Mouse (Mus musculus) ovary, adult 10 weeks (tissue): ENCODE data around the gene Tmbim6. TPM values are rescaled to one million over a fixed set of nuclear protein-coding genes. Genes with fewer than 3 reads are reported as not detected.

Experiments used
- polyA plus RNA-seq: library from polyadenylated mRNA; stranded (reverse); fragments of 350-450 nt; fragmentation: Illumina TruSeq; extraction: RNeasy Lipid Tissue Mini Kit (QIAGEN cat#74804); gene quantifications from one replicate; pipeline ENCODE4 v1.2.3, GENCODE M21; 2014

Gene Tmbim6
- 170 TPM for polyA plus RNA-seq

GRCm38 (mm10) chr15:99392486-99393385 is at the start of gene Tmbim6:
Tmbim6 (plus strand) TSS chr15:99392882.

GRCm38 (mm10) chr15:99370259-99370691 is 22.4 kb upstream of the Tmbim6 start, which contains the start of gene Fmnl3:
Fmnl3 (minus strand) TSS chr15:99370482.

GRCm38 (mm10) chr15:99457606-99458401 is 65.1 kb downstream of the Tmbim6 start, which contains the start of gene Nckap5l:
Nckap5l (minus strand) TSS chr15:99457748.

Other genes starting within 250 kb of the Tmbim6 start
- gene Kcnh3, start 168.0 kb upstream of the Tmbim6 start, polyA plus RNA-seq = not detected
- not detected for gene Mcrs1, start 140.9 kb upstream of the Tmbim6 start, polyA plus RNA-seq
- 4.0 TPM for gene Prpf40b, start 97.8 kb upstream of the Tmbim6 start, polyA plus RNA-seq
- gene Fam186b, start 97.0 kb upstream of the Tmbim6 start, polyA plus RNA-seq = 0.29 TPM
- gene Fmnl3, start 22.4 kb upstream of the Tmbim6 start, polyA plus RNA-seq = 4.4 TPM
- not detected for gene Nckap5l, start 64.9 kb downstream of the Tmbim6 start, polyA plus RNA-seq
- gene Bcdin3d, start 81.8 kb downstream of the Tmbim6 start, polyA plus RNA-seq = 1.1 TPM
- not detected for gene Faim2, start 135.3 kb downstream of the Tmbim6 start, polyA plus RNA-seq
- gene Aqp2, start 186.2 kb downstream of the Tmbim6 start, polyA plus RNA-seq = not detected
- gene Aqp5, start 197.9 kb downstream of the Tmbim6 start, polyA plus RNA-seq = not detected
- not detected for gene Aqp6, start 208.5 kb downstream of the Tmbim6 start, polyA plus RNA-seq